ENCODE assay signal across 15 mouse cellular contexts in the genomic region with DNA sequence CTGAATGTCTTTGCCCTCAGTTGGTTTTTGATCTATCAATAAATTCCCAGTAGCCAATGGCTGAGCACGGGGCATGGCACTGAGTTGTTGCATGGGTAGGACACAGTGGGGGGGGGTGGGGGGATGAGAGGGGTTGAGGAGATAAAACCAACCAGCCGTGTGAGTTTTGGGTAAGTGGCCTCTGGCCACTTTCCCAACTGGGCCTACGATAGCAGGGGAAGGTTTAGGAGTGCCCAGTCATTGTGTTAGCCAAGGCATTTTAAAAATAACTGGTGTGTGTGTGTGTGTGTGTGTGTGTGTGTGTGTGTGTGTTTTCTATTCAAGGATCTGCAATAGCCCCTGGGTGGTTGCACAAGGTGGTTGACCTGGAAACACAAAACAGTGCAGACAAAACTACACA. TPM values are rescaled to one million over a fixed set of nuclear protein-coding genes. Genes with fewer than 3 reads are reported as not detected.
DNase-seq lines count a peak whose midpoint lies in the region; ATAC-seq and TF ChIP-seq lines count a peak whose summit lies in the region.
"Had no signal": no experiment of that assay in that cellular context is flagged by ENCODE, and none has a peak within 500 bp of the region (broad histone marks: within the 10 kb centered on the region; RNA-seq: fewer than 3 reads in every experiment).

No protein-coding gene starts in this region.

- no peaks in the 10 kb centered on the region for H3K9me3 ChIP-seq in forebrain, embryonic 10.5 days
- H3K9me3 ChIP-seq in forebrain, embryonic 15.5 days: no peaks in the 10 kb centered on the region
- H3K9me3 ChIP-seq in midbrain, embryonic 11.5 days (ENCODE audit: control insufficient read depth, low read length): no peaks in the 10 kb centered on the region
- no peaks in the 10 kb centered on the region for H3K9me3 ChIP-seq in midbrain, embryonic 16.5 days (replicated peaks; ENCODE audit: control insufficient read depth, low read length, poor library complexity, severe bottlenecking)
- H3K9me3 ChIP-seq: midbrain, embryonic 13.5 days; neural tube, embryonic 13.5 days had no signal

- no peak overlapping the region for H3K9ac ChIP-seq in forebrain, embryonic 15.5 days (replicated peaks)
- H3K9ac ChIP-seq in midbrain, embryonic 11.5 days (ENCODE audit: low read length): no peak overlapping the region
- no peak overlapping the region for H3K9ac ChIP-seq in midbrain, embryonic 16.5 days (ENCODE audit: low read depth, low read length)
- H3K9ac ChIP-seq: hindbrain, embryonic 14.5 days; midbrain, embryonic 13.5 days; neural tube, embryonic 13.5 days had no signal

- no peak overlapping the region for H3K4me3 ChIP-seq in forebrain, embryonic 10.5 days
- H3K4me3 ChIP-seq in forebrain, embryonic 15.5 days: no peak overlapping the region
- H3K4me3 ChIP-seq in midbrain, embryonic 11.5 days (ENCODE audit: low read depth, low read length): no peak overlapping the region
- no peak overlapping the region for H3K4me3 ChIP-seq in midbrain, embryonic 16.5 days (ENCODE audit: low read depth, low read length)
- no peak overlapping the region for H3K4me3 ChIP-seq in small intestine, adult 2 months (ENCODE audit: low read depth, low read length)
- no peak overlapping the region for H3K4me3 ChIP-seq in gastrocnemius, adult 2 months
- H3K4me3 ChIP-seq: midbrain, embryonic 13.5 days; neural tube, embryonic 13.5 days had no signal

- no peak for ATAC-seq in forebrain, embryonic 15.5 days (replicated peaks)
- ATAC-seq in midbrain, embryonic 11.5 days (ENCODE audit: low FRiP score): 0 out of 2 replicates have a peak, but pooled peaks have one; percentile 28
- no peak for ATAC-seq in midbrain, embryonic 16.5 days

- H3K27me3 ChIP-seq in forebrain, embryonic 10.5 days (ENCODE audit: poor library complexity, severe bottlenecking): no peaks in the 10 kb centered on the region
- no peaks in the 10 kb centered on the region for H3K27me3 ChIP-seq in forebrain, embryonic 15.5 days
- H3K27me3 ChIP-seq in midbrain, embryonic 11.5 days (ENCODE audit: control insufficient read depth, insufficient read depth, low read length): no peaks in the 10 kb centered on the region
- no peaks in the 10 kb centered on the region for H3K27me3 ChIP-seq in midbrain, embryonic 16.5 days (ENCODE audit: control insufficient read depth, insufficient read depth, low read depth, low read length)
- H3K27me3 ChIP-seq in small intestine, adult 2 months (ENCODE audit: control insufficient read depth, insufficient read depth, low read length): no peaks in the 10 kb centered on the region
- H3K27me3 ChIP-seq: midbrain, embryonic 13.5 days; neural tube, embryonic 13.5 days had no signal

- no peak for TF ChIP-seq POLR2A in small intestine, adult 2 months (IDR thresholded peaks at IDR 0.05; ENCODE audit: low read depth, low read length)

- TF ChIP-seq CTCF in small intestine, adult 2 months (IDR thresholded peaks at IDR 0.05; ENCODE audit: extremely low read depth, insufficient read length, insufficient replicate concordance, low read depth, low read length): no peak
- TF ChIP-seq CTCF in gastrocnemius, adult 2 months (IDR thresholded peaks at IDR 0.05): no peak

- no peaks in the 10 kb centered on the region for H3K36me3 ChIP-seq in forebrain, embryonic 10.5 days (replicated peaks)
- no peaks in the 10 kb centered on the region for H3K36me3 ChIP-seq in forebrain, embryonic 15.5 days
- no peaks in the 10 kb centered on the region for H3K36me3 ChIP-seq in midbrain, embryonic 11.5 days (ENCODE audit: control insufficient read depth, insufficient read depth, low read length)
- H3K36me3 ChIP-seq in midbrain, embryonic 16.5 days (ENCODE audit: control insufficient read depth, insufficient read depth, low read length): no peaks in the 10 kb centered on the region
- H3K36me3 ChIP-seq in small intestine, adult 2 months (ENCODE audit: control insufficient read depth, insufficient read depth, low read length): no peaks in the 10 kb centered on the region
- H3K36me3 ChIP-seq: G1E; midbrain, embryonic 13.5 days; neural tube, embryonic 13.5 days had no signal

- H3K4me1 ChIP-seq in forebrain, embryonic 10.5 days: peaks cover 35% of the 10 kb centered on the region
- H3K4me1 ChIP-seq in forebrain, embryonic 15.5 days: peaks cover 8% of the 10 kb centered on the region
- H3K4me1 ChIP-seq in midbrain, embryonic 11.5 days (ENCODE audit: control insufficient read depth, insufficient read depth, low read length): peaks cover 13% of the 10 kb centered on the region
- H3K4me1 ChIP-seq in midbrain, embryonic 16.5 days (ENCODE audit: control insufficient read depth, insufficient read depth, low read length): peaks cover 8% of the 10 kb centered on the region; the same call in 1 of the 2 replicates
- H3K4me1 ChIP-seq in small intestine, adult 2 months (ENCODE audit: control insufficient read depth, insufficient read depth, insufficient read length, low read length): peaks cover 27% of the 10 kb centered on the region; the same call in 1 of the 2 replicates

- no peak overlapping the region for H3K4me2 ChIP-seq in forebrain, embryonic 15.5 days (replicated peaks)
- H3K4me2 ChIP-seq in midbrain, embryonic 11.5 days: no peak overlapping the region
- no peak overlapping the region for H3K4me2 ChIP-seq in midbrain, embryonic 16.5 days (ENCODE audit: low read length)
- H3K4me2 ChIP-seq: hindbrain, embryonic 14.5 days had no signal

- WGBS in forebrain, embryonic 10.5 days: 14% methylated on average over 3 of the region's 3 CpGs
- 5% methylated on average over 3 of the region's 3 CpGs for WGBS in forebrain, embryonic 15.5 days
- 8% methylated on average over 3 of the region's 3 CpGs for WGBS in midbrain, embryonic 11.5 days
- WGBS in midbrain, embryonic 16.5 days: 12% methylated on average over 3 of the region's 3 CpGs
- 16% methylated on average over 3 of the region's 3 CpGs for WGBS in small intestine, adult 2 months

- H3K27ac ChIP-seq in forebrain, embryonic 10.5 days: peak overlapping the region; percentile 86
- no peak overlapping the region for H3K27ac ChIP-seq in forebrain, embryonic 15.5 days (replicated peaks)
- no peak overlapping the region for H3K27ac ChIP-seq in midbrain, embryonic 11.5 days (ENCODE audit: low read depth, low read length)
- H3K27ac ChIP-seq in midbrain, embryonic 16.5 days (ENCODE audit: low read length): no peak overlapping the region
- peak overlapping the region; percentile 35; the same call in 1 of the 2 replicates for H3K27ac ChIP-seq in small intestine, adult 2 months (ENCODE audit: insufficient read depth, low read depth, low read length)
- no peak overlapping the region for H3K27ac ChIP-seq in gastrocnemius, adult 2 months
- H3K27ac ChIP-seq: hindbrain, embryonic 14.5 days had no signal

- DNase-seq in forebrain, embryonic 10.5 days (ENCODE audit: extremely low spot score, low spot score): no peak
- DNase-seq in midbrain, embryonic 11.5 days (ENCODE audit: low spot score, missing footprints): no peak
- peak; percentile 39 to 63 for DNase-seq in heart, postnatal 14 days
- DNase-seq in layer of hippocampus, postnatal 25 days (ENCODE audit: extremely low spot score in 1 of 2, low spot score in 1 of 2): no peak
- no peak for DNase-seq in gastrocnemius, adult 2 months
- DNase-seq: cerebellum, adult 11-12 months; lung, postnatal 14 days; right cerebral cortex, adult 18-20 months had no signal

- intact Hi-C loops in heart, postnatal 14 days (cut with DNase I): no loop called here
- intact Hi-C loops in gastrocnemius, adult 2 months (cut with DNase I): no loop called here

RNA-seq across cellular contexts. Expression of gene March6, which starts 12.4 kb away (rescaled TPM):
- 44.0 and 44.9 TPM in 2 replicates for polyA plus RNA-seq in forebrain, embryonic 10.5 days (2016; fragmentation: Nextera tagmentation; extraction: Ambion mirVana)
- polyA plus RNA-seq in forebrain, embryonic 15.5 days (2015; fragmentation: Nextera tagmentation; extraction: Ambion mirVana): 77.5 and 81.1 TPM in 2 replicates
- 53.9 and 55.9 TPM in 2 replicates for polyA plus RNA-seq in midbrain, embryonic 11.5 days (2014; fragmentation: Nextera tagmentation; extraction: Ambion mirVana)
- 99.8 and 106 TPM in 2 replicates for polyA plus RNA-seq in midbrain, embryonic 16.5 days (2015; fragmentation: Nextera tagmentation; extraction: Ambion mirVana)
- 100 to 1,000 TPM; 106 to 108 TPM for total RNA-seq in heart, postnatal 14 days (2021)
- polyA plus RNA-seq in small intestine, adult 2 months (2012; rRNA removed): 9.5 and 18.1 TPM in 2 replicates
- 100 to 1,000 TPM; 186 to 189 TPM for total RNA-seq in layer of hippocampus, postnatal 25 days (2021)
- 100 to 1,000 TPM; 124 to 131 TPM for total RNA-seq in gastrocnemius, adult 2 months (2021)

RNA-seq across cellular contexts. Expression of gene Cmbl, which starts 21.9 kb away (rescaled TPM):
- 1.9 and 2.1 TPM in 2 replicates for polyA plus RNA-seq in forebrain, embryonic 10.5 days (2016; fragmentation: Nextera tagmentation; extraction: Ambion mirVana)
- 5.0 and 7.4 TPM in 2 replicates for polyA plus RNA-seq in forebrain, embryonic 15.5 days (2015; fragmentation: Nextera tagmentation; extraction: Ambion mirVana)
- polyA plus RNA-seq in midbrain, embryonic 11.5 days (2014; fragmentation: Nextera tagmentation; extraction: Ambion mirVana): 1.5 and 1.6 TPM in 2 replicates
- polyA plus RNA-seq in midbrain, embryonic 16.5 days (2015; fragmentation: Nextera tagmentation; extraction: Ambion mirVana): 8.7 and 12.8 TPM in 2 replicates
- total RNA-seq in heart, postnatal 14 days (2021): 10 to 100 TPM; 25.6 to 26.5 TPM
- 56.5 and 140 TPM in 2 replicates for polyA plus RNA-seq in small intestine, adult 2 months (2012; rRNA removed)
- total RNA-seq in layer of hippocampus, postnatal 25 days (2021): 10 to 100 TPM; 10.1 to 13.5 TPM
- total RNA-seq in gastrocnemius, adult 2 months (2021): 10 to 100 TPM; 30.4 to 58.0 TPM
- total RNA-seq: G1E had no signal
- polyA plus RNA-seq: G1E had no signal

RNA-seq across cellular contexts. Expression of gene Cct5, which starts 58.4 kb away (rescaled TPM):
- 803 and 810 TPM in 2 replicates for polyA plus RNA-seq in forebrain, embryonic 10.5 days (2016; fragmentation: Nextera tagmentation; extraction: Ambion mirVana)
- polyA plus RNA-seq in forebrain, embryonic 15.5 days (2015; fragmentation: Nextera tagmentation; extraction: Ambion mirVana): 543 and 551 TPM in 2 replicates
- 728 and 743 TPM in 2 replicates for polyA plus RNA-seq in midbrain, embryonic 11.5 days (2014; fragmentation: Nextera tagmentation; extraction: Ambion mirVana)
- 484 and 516 TPM in 2 replicates for polyA plus RNA-seq in midbrain, embryonic 16.5 days (2015; fragmentation: Nextera tagmentation; extraction: Ambion mirVana)
- 100 to 1,000 TPM; 144 to 154 TPM for total RNA-seq in heart, postnatal 14 days (2021)
- 30.4 and 38.8 TPM in 2 replicates for polyA plus RNA-seq in small intestine, adult 2 months (2012; rRNA removed)
- 100 to 1,000 TPM; 233 to 257 TPM for total RNA-seq in layer of hippocampus, postnatal 25 days (2021)
- 100 to 1,000 TPM; 113 to 132 TPM for total RNA-seq in gastrocnemius, adult 2 months (2021)

RNA-seq across cellular contexts. Expression of gene Fam173b, which starts 58.4 kb away (rescaled TPM):
- polyA plus RNA-seq in forebrain, embryonic 10.5 days (2016; fragmentation: Nextera tagmentation; extraction: Ambion mirVana): 15.8 and 16.6 TPM in 2 replicates
- 10.0 and 11.5 TPM in 2 replicates for polyA plus RNA-seq in forebrain, embryonic 15.5 days (2015; fragmentation: Nextera tagmentation; extraction: Ambion mirVana)
- polyA plus RNA-seq in midbrain, embryonic 11.5 days (2014; fragmentation: Nextera tagmentation; extraction: Ambion mirVana): 14.0 and 14.6 TPM in 2 replicates
- 8.2 and 9.3 TPM in 2 replicates for polyA plus RNA-seq in midbrain, embryonic 16.5 days (2015; fragmentation: Nextera tagmentation; extraction: Ambion mirVana)
- total RNA-seq in heart, postnatal 14 days (2021): 10 to 100 TPM; 17.1 to 19.9 TPM
- 2.4 and 4.0 TPM in 2 replicates for polyA plus RNA-seq in small intestine, adult 2 months (2012; rRNA removed)
- total RNA-seq in layer of hippocampus, postnatal 25 days (2021): 10 to 100 TPM; 11.8 to 13.3 TPM
- total RNA-seq in gastrocnemius, adult 2 months (2021): 10 to 100 TPM; 13.9 to 17.7 TPM

Comparison
In these comparisons a context has a peak if more than half of its experiments do, and no peak if none do; other contexts are left out.
1. H3K27ac ChIP-seq: peak in forebrain, embryonic 10.5 days (single experiment) and small intestine, adult 2 months (single experiment); none in forebrain, embryonic 15.5 days (single experiment), midbrain, embryonic 11.5 days (single experiment), midbrain, embryonic 16.5 days (single experiment) and gastrocnemius, adult 2 months (single experiment).
2. DNase-seq: peak in heart, postnatal 14 days (2 of 2); none in forebrain, embryonic 10.5 days (single experiment), midbrain, embryonic 11.5 days (single experiment), layer of hippocampus, postnatal 25 days (0 of 2) and gastrocnemius, adult 2 months (single experiment).
3. RNA of gene Cct5, which starts 58.4 kb away (polyA plus RNA-seq): 803 to 810 TPM in forebrain, embryonic 10.5 days, 728 to 743 TPM in midbrain, embryonic 11.5 days, 543 to 551 TPM in forebrain, embryonic 15.5 days and 484 to 516 TPM in midbrain, embryonic 16.5 days; 30.4 to 38.8 TPM in small intestine, adult 2 months; every median in the first group is over 10 times any median in the second.